Mouse (Mus musculus) hindbrain, embryonic 10.5 days (tissue): ENCODE measurements around the gene Vta1. TPM values are rescaled to one million over a fixed set of nuclear protein-coding genes. Genes with fewer than 3 reads are reported as not detected.

ENCODE experiments used
- DNase-seq: peaks from one replicate; pipeline ENCODE4 v3.0.0-alpha.2; 2017; ENCODE audit warnings: low spot score
- H3K27ac ChIP-seq: fragments of 300-500 bp; sonication (generic); 2 replicates; pipeline ENCODE4 v1.5.1; 2016; ENCODE audit warnings: mild to moderate bottlenecking, moderate library complexity
- H3K27me3 ChIP-seq: fragments of 300-500 bp; sonication (generic); 2 replicates; pipeline ENCODE4 v1.6.1; 2016; ENCODE audit warnings: mild to moderate bottlenecking; ENCODE audit not compliant: poor library complexity, insufficient read depth, severe bottlenecking
- H3K36me3 ChIP-seq: fragments of 300-500 bp; sonication (generic); 2 replicates; pipeline ENCODE4 v1.6.1; 2016; ENCODE audit warnings: mild to moderate bottlenecking, moderate library complexity
- H3K4me1 ChIP-seq: fragments of 300-500 bp; sonication (generic); replicated peaks from 2 replicates; pipeline ENCODE4 v1.6.1; 2016; ENCODE audit warnings: mild to moderate bottlenecking
- H3K4me3 ChIP-seq: fragments of 300-500 bp; sonication (generic); 2 replicates; pipeline ENCODE4 v1.5.1; 2016; ENCODE audit warnings: mild to moderate bottlenecking, moderate library complexity
- H3K9me3 ChIP-seq: fragments of 300-500 bp; sonication (generic); 2 replicates; pipeline ENCODE4 v1.6.1; 2016; ENCODE audit warnings: mild to moderate bottlenecking, moderate library complexity
- WGBS: fragments of 180-500 bp; shearing (Covaris S2); methylation state at CpG from one replicate; pipeline ENCODE4 v1.1.7; 2016; 5-methylcytosine and 5-hydroxymethylcytosine counted together
- polyA plus RNA-seq: library from polyadenylated mRNA; unstranded; fragments of >200 nt; fragmentation: Nextera tagmentation; extraction: Ambion mirVana; gene quantifications from 2 replicates; pipeline ENCODE4 v1.2.1, GENCODE M21; 2016

Vta1 gene
- polyA plus RNA-seq, 1 experiment from 2014 or later, result 196 TPM

DNA sequence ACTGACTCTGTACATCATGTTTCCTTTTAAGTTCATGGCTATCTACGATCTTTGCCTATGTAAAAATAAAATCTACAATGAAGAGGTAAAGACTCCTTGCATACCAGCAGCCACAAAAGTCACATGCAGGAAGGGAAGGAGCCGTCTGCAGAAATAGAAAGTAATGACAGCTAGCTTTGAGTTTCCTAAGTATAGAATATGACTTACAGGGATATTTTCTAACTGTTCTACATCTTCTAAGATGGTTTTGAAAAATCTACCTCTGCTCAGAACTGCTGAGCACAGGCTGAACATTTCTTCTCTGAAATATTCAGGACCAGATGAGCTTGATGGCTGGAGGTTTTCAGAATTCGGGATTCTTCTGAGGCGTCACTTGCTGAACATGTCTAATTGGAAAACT is 66.3 kb downstream of the Vta1 start:
- no peaks in the 10 kb centered on the region for H3K4me1 ChIP-seq
- H3K4me3 ChIP-seq, result no peak overlapping the region
- H3K27me3 ChIP-seq, result no peaks in the 10 kb centered on the region
- no peaks in the 10 kb centered on the region for H3K36me3 ChIP-seq
- no peak for DNase-seq
- no peaks in the 10 kb centered on the region for H3K9me3 ChIP-seq
- WGBS, result 85% methylated on average over 4 of the region's 4 CpGs
- H3K27ac ChIP-seq, result no peak overlapping the region

DNA sequence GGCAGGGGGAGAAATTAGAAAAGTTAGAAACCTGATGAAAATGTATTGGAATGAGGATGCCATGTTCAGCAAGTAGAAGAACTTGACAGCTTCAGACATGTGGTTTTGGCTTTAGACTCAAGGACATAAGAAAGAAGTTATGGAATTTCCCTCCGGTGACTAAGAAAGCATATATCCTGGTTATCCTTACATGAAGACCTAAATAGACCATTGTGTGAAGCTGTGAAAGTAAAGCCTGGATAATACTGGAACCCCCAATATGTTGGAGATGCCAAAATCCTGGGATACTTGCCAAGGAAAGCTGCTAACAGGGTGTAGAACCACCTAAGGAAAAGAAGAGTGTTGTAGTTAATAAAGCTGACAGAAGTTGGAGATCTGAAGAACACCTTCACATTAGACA is 79.7 kb downstream of the Vta1 start:
- DNase-seq, result no peak
- Histone ChIP-seq H3K9me3 (no peaks in the 10 kb centered on the region), H3K36me3 (no peaks in the 10 kb centered on the region), H3K27me3 (no peaks in the 10 kb centered on the region), H3K4me3 (no peak overlapping the region), H3K27ac (no peak overlapping the region), H3K4me1 (no peaks in the 10 kb centered on the region)
- WGBS, result 86% methylated on average over 1 of the region's 1 CpGs

- no peaks in the 10 kb centered on the region for H3K36me3 ChIP-seq
- H3K4me1 ChIP-seq, result no peaks in the 10 kb centered on the region
Observed at GRCm38 (mm10) chr10:14619156-14619555, 86.2 kb downstream of the Vta1 start.

GRCm38 (mm10) chr10:14618301-14618700 is 87.1 kb downstream of the Vta1 start:
- Histone ChIP-seq H3K36me3 (no peaks in the 10 kb centered on the region), H3K9me3 (0 out of 2 replicates have a peak, but pooled peaks cover 5% of the 10 kb centered on the region), H3K4me3 (no peak overlapping the region), H3K4me1 (no peaks in the 10 kb centered on the region), H3K27me3 (no peaks in the 10 kb centered on the region), H3K27ac (no peak overlapping the region)
- DNase-seq, result no peak
- 94% methylated on average over 1 of the region's 1 CpGs for WGBS

More at GRCm38 (mm10) chr10:14619156-14619555, 86.2 kb downstream of the Vta1 start:
- no peak for DNase-seq
- no peaks in the 10 kb centered on the region for H3K27me3 ChIP-seq
- 87% methylated on average over 1 of the region's 1 CpGs for WGBS
- H3K4me3 ChIP-seq, result no peak overlapping the region
- H3K27ac ChIP-seq, result no peak overlapping the region
- no peaks in the 10 kb centered on the region for H3K9me3 ChIP-seq

DNA sequence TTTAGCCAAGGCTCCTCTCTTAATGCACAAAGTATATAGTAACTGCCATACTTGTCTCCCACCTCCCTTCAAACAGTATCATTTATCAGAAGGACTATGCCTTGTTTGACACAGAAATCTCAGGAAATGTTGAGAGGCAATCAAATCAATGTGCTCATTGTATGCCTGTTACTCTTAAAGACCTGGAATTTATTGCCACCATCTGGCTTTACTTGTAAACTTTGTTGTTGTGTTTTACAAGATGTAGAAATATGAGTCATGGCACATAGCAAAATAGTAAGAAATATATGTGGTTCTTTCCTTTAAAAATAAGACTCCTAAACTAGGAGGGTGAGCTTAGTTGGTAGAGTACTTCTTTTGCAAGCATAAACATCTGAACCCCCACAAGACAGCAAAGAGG is 89.9 kb downstream of the Vta1 start:
- Histone ChIP-seq H3K4me3 (no peak overlapping the region), H3K36me3 (no peaks in the 10 kb centered on the region), H3K9me3 (0 out of 2 replicates have a peak, but pooled peaks cover 5% of the 10 kb centered on the region), H3K27ac (no peak overlapping the region), H3K4me1 (no peaks in the 10 kb centered on the region), H3K27me3 (no peaks in the 10 kb centered on the region)
- no peak for DNase-seq

- 94% methylated on average over 5 of the region's 5 CpGs for WGBS
- H3K36me3 ChIP-seq, result no peaks in the 10 kb centered on the region
- no peak for DNase-seq
- H3K4me1 ChIP-seq, result no peaks in the 10 kb centered on the region
- H3K27ac ChIP-seq, result no peak overlapping the region
- H3K9me3 ChIP-seq, result no peaks in the 10 kb centered on the region
- no peaks in the 10 kb centered on the region for H3K27me3 ChIP-seq
- H3K4me3 ChIP-seq, result no peak overlapping the region
Observed at GRCm38 (mm10) chr10:14607597-14607996, 97.8 kb downstream of the Vta1 start.

Other genes with a start within 250 kb of the Vta1 start
- 0.46 and 0.90 TPM in 2 replicates for gene Adgrg6, start 159.9 kb downstream of the Vta1 start, polyA plus RNA-seq
- 0.60 and 1.2 TPM in 2 replicates for gene Nmbr, start within 50 bp of the Vta1 start, polyA plus RNA-seq
- 0.11 TPM in 1 of 2 replicates, not detected in the other for gene Gje1, start 12.7 kb upstream of the Vta1 start, polyA plus RNA-seq